Mouse (Mus musculus): ENCODE results near the gene Marc1. TPM values are rescaled to one million over a fixed set of nuclear protein-coding genes. Genes with fewer than 3 reads are reported as not detected.

Gene Marc1
- polyA plus RNA-seq, 2 experiments: 10.3 to 22.6 TPM

DNA sequence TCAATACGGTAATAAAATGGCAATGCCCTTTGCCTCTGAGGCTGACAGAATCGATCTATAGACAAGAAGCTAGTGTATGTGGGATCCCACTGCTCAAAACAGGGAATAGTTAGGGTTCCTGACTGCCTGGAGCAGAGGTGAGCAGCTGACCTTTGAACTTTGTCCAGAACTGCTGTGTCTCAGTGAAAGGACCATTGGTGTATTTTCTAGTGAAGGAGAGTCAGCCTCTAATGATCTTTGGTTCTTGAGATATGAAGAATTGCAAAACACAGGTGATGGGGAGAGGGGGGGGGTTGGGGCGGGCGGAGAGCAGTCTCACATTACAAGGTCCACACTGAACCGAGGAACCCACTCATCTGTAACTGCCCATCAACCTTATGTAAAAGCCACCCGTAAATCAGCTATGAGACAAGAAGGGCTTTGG lies 1.5 kb downstream of the Marc1 start:
- Histone ChIP-seq H3K27ac (no peak overlapping the region), H3K9ac (replicated peaks) (no peak overlapping the region), H3K4me2 (ENCODE audit: low read depth) (peak overlapping the region; percentile 34), H3K4me3 (ENCODE audit: insufficient read depth in 1 of 2, low read depth in 2 of 2, low read length in 2 of 2) (peak overlapping the region in 1 of 2 experiments; percentile 16; a peak in 2 of 4 replicates), H3K4me1 (replicated peaks; ENCODE audit: control insufficient read depth in 2 of 2, insufficient read depth in 2 of 2, low read length in 1 of 2) (peaks cover 3 to 8% of the 10 kb centered on the region in 2 experiments; a peak in 3 of 4 replicates), H3K9me3 (ENCODE audit: control insufficient read depth, low read length) (no peaks in the 10 kb centered on the region), H3K36me3 (replicated peaks; ENCODE audit: control insufficient read depth, insufficient read depth, low read depth) (no peaks in the 10 kb centered on the region; the same call in 1 of the 2 replicates), H3K27me3 (ENCODE audit: control insufficient read depth, insufficient read depth, low read length) (peaks cover 5% of the 10 kb centered on the region)
- 53% methylated on average over 6 of the region's 6 CpGs for WGBS (ENCODE audit: insufficient replicate concordance)
- TF ChIP-seq EP300 (IDR thresholded peaks at IDR 0.05; ENCODE audit: low read depth): no peak
- no peak for TF ChIP-seq CTCF (IDR thresholded peaks at IDR 0.05; ENCODE audit: low read depth)
- ATAC-seq (ENCODE audit: insufficient read depth) (no peak), DNase-seq (ENCODE audit: low read depth in 3 of 3, low spot score in 3 of 3) (no peak)

DNA sequence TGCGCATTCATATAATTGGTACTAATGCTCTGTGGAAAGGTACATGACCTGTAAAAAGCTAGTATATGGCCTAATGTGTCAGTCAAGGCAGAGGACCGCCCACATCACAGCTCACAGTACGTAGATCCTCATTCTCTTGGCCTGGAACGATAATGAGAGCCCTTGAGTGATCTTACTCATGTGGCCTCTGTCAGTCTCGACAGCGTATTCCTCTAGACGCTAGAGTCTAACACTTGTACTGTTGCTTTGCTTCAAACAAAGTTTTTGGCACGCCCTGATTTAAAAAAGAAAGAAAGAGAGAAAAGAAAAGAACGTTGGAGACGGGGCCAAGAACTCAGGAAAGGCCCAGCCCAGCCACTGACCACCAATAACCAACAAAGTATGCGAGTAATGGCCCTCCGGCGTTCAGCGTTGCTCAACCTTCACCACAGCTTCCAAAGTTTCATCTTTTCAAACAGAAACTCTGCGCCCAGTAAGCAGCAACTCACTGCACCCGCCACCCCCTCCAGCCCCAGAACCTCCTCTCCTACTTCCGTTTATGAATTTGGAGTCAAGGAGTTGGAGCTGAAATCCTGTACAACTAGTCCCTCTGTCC lies 2.6 kb downstream of the Marc1 start:
- H3K4me3 ChIP-seq (ENCODE audit: insufficient read depth in 1 of 2, low read depth in 2 of 2, low read length in 2 of 2): no peak overlapping the region

DNA sequence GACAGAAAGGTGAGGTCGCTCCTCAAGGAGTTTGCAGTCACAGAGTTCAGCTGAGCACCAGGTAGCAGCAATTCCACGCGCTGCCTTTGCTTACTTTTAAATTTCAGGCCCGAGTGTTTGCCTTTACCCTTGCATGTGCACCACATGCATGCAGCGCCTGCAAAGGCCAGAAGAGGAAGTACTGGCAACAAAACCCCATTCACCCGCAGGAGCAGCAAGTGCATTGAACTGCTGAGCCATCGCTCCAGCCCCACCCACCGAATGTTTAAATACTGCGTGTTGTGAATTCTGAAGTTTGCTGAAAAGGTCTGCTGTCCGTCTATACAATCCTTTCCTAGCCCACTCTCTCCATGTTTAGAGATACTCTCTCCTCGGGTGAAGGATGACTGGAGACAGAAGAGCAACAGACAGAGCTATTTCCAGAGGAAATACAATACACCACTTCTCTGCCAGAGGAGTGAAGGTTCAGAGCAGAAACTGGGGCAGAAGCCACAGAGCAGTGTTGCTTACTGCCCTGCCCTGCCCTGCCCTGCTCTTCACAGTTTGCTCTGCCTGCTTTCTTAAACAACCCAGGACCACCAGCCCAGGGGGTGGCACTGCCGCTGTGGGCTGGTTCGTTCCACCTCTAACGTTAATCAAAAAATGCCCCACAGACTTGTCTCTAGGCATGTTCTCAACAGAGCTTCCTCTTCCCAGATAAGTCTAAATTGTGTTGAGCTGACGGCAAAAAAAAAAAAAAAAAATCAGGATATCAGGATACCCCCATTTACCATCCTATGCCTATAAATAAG lies 3.3 kb downstream of the Marc1 start:
- Histone ChIP-seq H3K4me3 (ENCODE audit: insufficient read depth in 1 of 2, low read depth in 2 of 2, low read length in 2 of 2) (no peak overlapping the region), H3K27ac (no peak overlapping the region), H3K9me3 (ENCODE audit: control insufficient read depth, low read length) (no peaks in the 10 kb centered on the region), H3K27me3 (ENCODE audit: control insufficient read depth, insufficient read depth, low read length) (peaks cover 5% of the 10 kb centered on the region), H3K4me2 (ENCODE audit: low read depth) (no peak overlapping the region), H3K36me3 (replicated peaks; ENCODE audit: control insufficient read depth, insufficient read depth, low read depth) (no peaks in the 10 kb centered on the region), H3K4me1 (replicated peaks; ENCODE audit: control insufficient read depth in 2 of 2, insufficient read depth in 2 of 2, low read length in 1 of 2) (peaks cover 3 to 8% of the 10 kb centered on the region in 2 experiments; a peak in 3 of 4 replicates), H3K9ac (replicated peaks) (no peak overlapping the region)
- no peak for ATAC-seq (ENCODE audit: insufficient read depth)
- WGBS (ENCODE audit: insufficient replicate concordance): 26% methylated on average over 15 of the region's 15 CpGs
- DNase-seq (ENCODE audit: low read depth in 3 of 3, low spot score in 3 of 3): no peak
- TF ChIP-seq CTCF (IDR thresholded peaks at IDR 0.05; ENCODE audit: low read depth) (0 out of 2 replicates have a peak, but pooled peaks have one; percentile 11), EP300 (IDR thresholded peaks at IDR 0.05; ENCODE audit: low read depth) (no peak)

More for the DNA sequence above, 2.6 kb downstream of the Marc1 start:
- no peaks in the 10 kb centered on the region; the same call in 1 of the 2 replicates for H3K36me3 ChIP-seq (replicated peaks; ENCODE audit: control insufficient read depth, insufficient read depth, low read depth)
- WGBS (ENCODE audit: insufficient replicate concordance): 59% methylated on average over 17 of the region's 17 CpGs
- H3K9ac ChIP-seq (replicated peaks): no peak overlapping the region
- ATAC-seq (ENCODE audit: insufficient read depth): no peak
- H3K9me3 ChIP-seq (ENCODE audit: control insufficient read depth, low read length): no peaks in the 10 kb centered on the region
- TF ChIP-seq EP300 (IDR thresholded peaks at IDR 0.05; ENCODE audit: low read depth): no peak
- TF ChIP-seq CTCF (IDR thresholded peaks at IDR 0.05; ENCODE audit: low read depth): no peak
- peaks cover 3 to 8% of the 10 kb centered on the region in 2 experiments; a peak in 3 of 4 replicates for H3K4me1 ChIP-seq (replicated peaks; ENCODE audit: control insufficient read depth in 2 of 2, insufficient read depth in 2 of 2, low read length in 1 of 2)
- H3K27ac ChIP-seq: no peak overlapping the region
- H3K27me3 ChIP-seq (ENCODE audit: control insufficient read depth, insufficient read depth, low read length): peaks cover 5% of the 10 kb centered on the region
- peak overlapping the region; percentile 34; the same call in 1 of the 2 replicates for H3K4me2 ChIP-seq (ENCODE audit: low read depth)
- DNase-seq (ENCODE audit: low read depth in 3 of 3, low spot score in 3 of 3): no peak

DNA sequence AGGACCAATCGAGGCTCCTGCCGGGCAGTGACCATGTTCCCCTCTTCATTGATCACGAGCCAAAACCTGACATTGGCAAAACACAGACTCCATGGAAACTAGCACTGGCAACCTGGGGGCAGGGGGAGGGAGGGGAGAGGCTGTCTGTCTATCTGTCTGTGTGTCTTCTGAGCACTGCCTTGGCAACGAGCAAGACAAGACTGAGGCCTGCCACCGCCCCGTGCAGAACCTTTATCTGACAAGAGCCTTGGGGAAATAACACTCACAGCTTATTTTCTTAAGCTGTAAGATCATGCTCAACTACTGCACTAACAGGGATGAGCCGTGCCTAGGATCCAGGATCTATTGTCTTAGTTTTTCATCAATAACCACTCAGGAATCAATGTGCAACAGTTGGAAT lies 4.0 kb downstream of the Marc1 start:
- H3K4me2 ChIP-seq (ENCODE audit: low read depth): no peak overlapping the region
- H3K4me3 ChIP-seq (ENCODE audit: insufficient read depth in 1 of 2, low read depth in 2 of 2, low read length in 2 of 2): no peak overlapping the region
- TF ChIP-seq EP300 (IDR thresholded peaks at IDR 0.05; ENCODE audit: low read depth): no peak
- TF ChIP-seq CTCF (IDR thresholded peaks at IDR 0.05; ENCODE audit: low read depth): no peak
- no peaks in the 10 kb centered on the region for H3K36me3 ChIP-seq (replicated peaks; ENCODE audit: control insufficient read depth, insufficient read depth, low read depth)
- H3K27me3 ChIP-seq (ENCODE audit: control insufficient read depth, insufficient read depth, low read length): peaks cover 5% of the 10 kb centered on the region
- H3K9me3 ChIP-seq (ENCODE audit: control insufficient read depth, low read length): no peaks in the 10 kb centered on the region
- H3K27ac ChIP-seq: no peak overlapping the region
- 42% methylated on average over 7 of the region's 7 CpGs for WGBS (ENCODE audit: insufficient replicate concordance)
- DNase-seq (ENCODE audit: low read depth in 3 of 3, low spot score in 3 of 3) (no peak), ATAC-seq (ENCODE audit: insufficient read depth) (no peak)
- no peak overlapping the region for H3K9ac ChIP-seq (replicated peaks)
- peaks cover 3 to 8% of the 10 kb centered on the region in 2 experiments; a peak in 3 of 4 replicates for H3K4me1 ChIP-seq (replicated peaks; ENCODE audit: control insufficient read depth in 2 of 2, insufficient read depth in 2 of 2, low read length in 1 of 2)

DNA sequence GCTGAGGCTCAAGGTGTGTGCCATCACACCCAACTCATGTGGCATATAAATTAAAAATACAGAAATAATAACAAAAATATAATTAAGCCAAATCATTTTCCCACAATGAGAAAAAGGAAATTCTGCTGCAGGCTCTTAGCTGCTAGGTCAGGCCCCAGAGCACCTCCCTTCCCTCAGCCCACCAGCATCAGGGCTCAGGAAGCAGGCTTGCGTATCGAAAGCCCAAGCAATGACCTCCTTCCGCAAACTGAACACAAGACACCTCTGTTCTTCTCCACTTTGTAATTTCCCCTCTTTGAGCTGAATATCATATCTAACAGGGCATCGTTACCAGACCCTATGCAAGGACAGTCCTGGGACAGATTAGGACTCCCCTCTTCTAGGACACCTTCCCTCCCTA lies 5.4 kb downstream of the Marc1 start:
- H3K9ac ChIP-seq (replicated peaks): no peak overlapping the region
- no peak for TF ChIP-seq EP300 (IDR thresholded peaks at IDR 0.05; ENCODE audit: low read depth)
- TF ChIP-seq CTCF (IDR thresholded peaks at IDR 0.05; ENCODE audit: low read depth): no peak
- peaks cover 3% of the 10 kb centered on the region for H3K27me3 ChIP-seq (ENCODE audit: control insufficient read depth, insufficient read depth, low read length)
- H3K4me2 ChIP-seq (ENCODE audit: low read depth): no peak overlapping the region
- H3K36me3 ChIP-seq (replicated peaks; ENCODE audit: control insufficient read depth, insufficient read depth, low read depth): no peaks in the 10 kb centered on the region
- WGBS (ENCODE audit: insufficient replicate concordance): 69% methylated on average over 4 of the region's 4 CpGs
- no peaks in the 10 kb centered on the region for H3K9me3 ChIP-seq (ENCODE audit: control insufficient read depth, low read length)
- H3K4me3 ChIP-seq (ENCODE audit: insufficient read depth in 1 of 2, low read depth in 2 of 2, low read length in 2 of 2): no peak overlapping the region
- peaks cover 3 to 8% of the 10 kb centered on the region in 2 experiments; a peak in 3 of 4 replicates for H3K4me1 ChIP-seq (replicated peaks; ENCODE audit: control insufficient read depth in 2 of 2, insufficient read depth in 2 of 2, low read length in 1 of 2)
- no peak for DNase-seq (ENCODE audit: low read depth in 3 of 3, low spot score in 3 of 3)
- ATAC-seq (ENCODE audit: insufficient read depth): no peak
- no peak overlapping the region for H3K27ac ChIP-seq
